Mouse (Mus musculus): ENCODE results near the gene Kbtbd12. TPM values are rescaled to one million over a fixed set of nuclear protein-coding genes. Genes with fewer than 3 reads are reported as not detected.

The Kbtbd12 gene
- polyA plus RNA-seq, 1 experiment = 0.15 TPM

DNA sequence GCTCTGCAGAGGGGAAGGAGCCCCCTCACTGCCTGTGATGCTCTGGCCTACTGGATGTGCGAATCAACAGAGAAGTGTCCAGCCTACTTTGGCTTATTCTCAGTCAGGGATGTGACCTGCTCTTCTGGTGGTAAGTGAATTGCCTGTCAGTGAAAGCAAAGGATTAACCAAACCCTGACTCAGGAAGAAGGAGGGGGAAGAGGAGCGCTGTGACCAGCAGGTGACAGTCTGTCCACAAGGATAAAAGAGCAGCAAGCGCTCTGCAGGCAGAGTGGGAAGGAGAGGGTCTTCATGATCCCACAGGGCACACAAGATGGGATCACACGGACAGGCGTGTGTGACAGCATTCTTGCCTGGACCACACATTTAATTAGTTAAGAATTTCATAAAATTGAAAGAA lies 78.1 kb downstream of the Kbtbd12 start:
- WGBS = 45% methylated on average over 5 of the region's 5 CpGs
- no peak for DNase-seq (ENCODE audit: low read depth, low spot score)

DNA sequence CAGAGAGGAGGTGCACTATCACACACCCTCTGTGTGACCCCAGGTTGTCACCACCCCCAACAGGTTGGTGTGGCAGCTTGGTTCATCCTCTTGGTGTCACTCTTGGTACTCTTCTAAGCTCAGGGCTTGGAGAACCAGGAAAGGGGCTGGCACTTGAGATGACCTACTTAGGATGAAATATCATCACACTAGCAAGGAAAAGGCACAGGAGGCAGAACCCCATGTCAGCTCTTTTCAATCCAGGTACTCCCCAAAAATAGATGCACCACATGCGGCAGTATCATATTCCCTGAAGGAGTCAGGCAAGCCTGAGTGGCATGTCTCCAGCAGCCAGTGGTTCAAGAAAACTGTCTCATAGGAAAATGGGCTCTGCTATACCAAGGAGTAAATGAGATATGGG lies 79.7 kb downstream of the Kbtbd12 start:
- no peak for DNase-seq (ENCODE audit: low read depth, low spot score)
- 65% methylated on average over 1 of the region's 1 CpGs for WGBS

DNA sequence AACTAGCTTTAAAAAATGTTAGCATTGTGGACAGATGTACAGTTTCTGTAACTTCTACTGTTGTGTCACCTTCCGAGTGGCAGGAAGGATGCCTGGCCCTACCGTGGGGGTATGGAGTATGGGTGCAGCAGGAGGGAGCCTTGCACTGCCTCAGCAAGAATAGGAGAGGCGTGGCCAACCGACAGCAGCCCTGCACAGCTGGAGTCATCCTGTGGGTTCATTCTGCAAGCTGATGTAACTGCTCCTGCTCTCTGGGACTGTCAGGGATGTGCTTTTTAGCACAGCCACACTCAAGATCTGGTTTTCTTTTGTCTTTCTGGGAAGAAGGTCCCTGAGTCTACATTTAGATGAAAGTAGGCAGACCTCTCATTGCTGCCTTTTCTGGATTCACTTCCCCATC lies 80.2 kb downstream of the Kbtbd12 start:
- WGBS = 16% methylated on average over 4 of the region's 4 CpGs
- DNase-seq (ENCODE audit: low read depth, low spot score) = no peak

DNA sequence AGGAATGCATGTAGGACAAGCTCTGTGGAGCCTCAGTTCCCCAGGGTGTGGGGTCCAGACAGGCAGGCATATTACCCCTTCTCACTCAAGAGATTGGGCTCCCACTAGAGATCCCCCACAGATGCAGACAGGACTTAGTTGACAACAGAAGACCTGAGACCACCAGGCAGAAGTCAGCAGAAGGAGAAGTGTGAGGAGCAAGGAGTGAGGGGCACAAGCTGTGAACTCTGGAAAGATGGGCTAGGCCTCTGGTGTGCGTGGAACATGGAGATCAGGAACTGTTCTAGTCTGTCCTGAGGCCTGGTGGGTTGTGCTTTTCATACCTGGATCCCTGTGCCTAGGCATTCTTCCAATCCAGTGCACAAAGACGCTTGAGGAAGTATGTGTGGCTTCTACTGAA lies 87.8 kb downstream of the Kbtbd12 start:
- 81% methylated on average over 2 of the region's 2 CpGs for WGBS
- DNase-seq (ENCODE audit: low read depth, low spot score) = no peak

DNA sequence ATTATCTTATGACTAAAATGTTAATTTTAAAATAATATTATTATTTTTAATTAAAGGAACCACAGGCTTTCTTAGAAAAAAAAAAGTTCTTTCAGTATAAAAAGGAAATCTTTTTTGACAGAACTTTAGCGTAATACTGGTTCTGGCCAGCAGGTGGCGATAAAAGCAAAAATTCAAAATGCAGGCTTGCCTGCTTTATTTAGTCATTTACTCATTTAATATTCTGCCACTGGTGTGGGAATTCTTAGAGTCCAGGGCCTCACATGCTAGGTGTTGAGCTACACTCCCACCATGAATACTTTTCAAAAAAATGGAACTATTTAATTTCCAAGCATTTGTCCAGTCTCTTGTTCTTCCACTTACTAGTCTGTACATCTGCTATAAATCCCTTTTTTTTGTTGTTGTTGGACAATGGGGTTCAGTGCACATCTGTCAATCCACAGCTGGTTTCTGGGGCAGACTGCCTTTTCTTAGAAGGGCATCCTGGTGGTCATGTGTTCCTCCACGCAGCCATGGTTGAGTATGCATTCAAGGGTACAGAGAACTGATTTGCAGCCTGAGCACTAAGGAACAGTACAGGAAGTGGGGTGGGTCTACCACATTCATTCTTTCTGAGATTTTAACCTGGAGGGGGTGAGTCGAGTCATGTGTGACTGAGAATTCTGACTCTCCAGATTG lies 88.5 kb downstream of the Kbtbd12 start:
- DNase-seq (ENCODE audit: low read depth, low spot score) = no peak
- 28% methylated on average over 4 of the region's 4 CpGs for WGBS

DNA sequence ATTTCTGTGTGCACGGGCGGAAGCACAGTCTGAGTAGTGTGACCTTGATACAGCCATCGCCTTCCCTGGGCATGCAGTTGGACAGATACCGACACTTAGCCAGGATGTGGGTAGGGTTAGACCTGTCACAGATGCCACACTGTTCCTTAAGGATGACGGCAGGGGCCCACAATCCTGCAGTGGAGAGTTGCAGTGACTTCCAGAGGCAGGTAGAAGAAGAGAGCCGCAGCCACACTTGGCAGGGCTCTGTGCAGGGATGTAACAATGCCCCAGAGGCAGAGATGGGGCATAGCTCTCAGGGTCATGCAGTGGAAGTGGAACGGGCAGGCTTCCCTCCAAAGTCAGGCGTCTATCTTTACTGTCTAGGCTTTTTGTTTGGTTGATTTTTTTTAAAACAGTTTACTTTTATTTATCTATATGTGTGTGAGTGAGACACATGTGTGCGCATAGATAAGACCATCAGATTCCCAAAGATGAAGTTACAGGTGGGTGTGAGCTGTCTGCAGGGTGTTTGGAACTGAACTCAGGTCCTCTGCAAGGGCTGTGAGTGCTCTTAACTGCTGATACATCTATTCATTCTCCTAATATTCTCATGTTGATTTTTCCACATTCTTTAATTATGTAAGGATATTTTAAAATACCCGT lies 89.2 kb downstream of the Kbtbd12 start:
- WGBS = 71% methylated on average over 10 of the region's 10 CpGs
- no peak for DNase-seq (ENCODE audit: low read depth, low spot score)

DNA sequence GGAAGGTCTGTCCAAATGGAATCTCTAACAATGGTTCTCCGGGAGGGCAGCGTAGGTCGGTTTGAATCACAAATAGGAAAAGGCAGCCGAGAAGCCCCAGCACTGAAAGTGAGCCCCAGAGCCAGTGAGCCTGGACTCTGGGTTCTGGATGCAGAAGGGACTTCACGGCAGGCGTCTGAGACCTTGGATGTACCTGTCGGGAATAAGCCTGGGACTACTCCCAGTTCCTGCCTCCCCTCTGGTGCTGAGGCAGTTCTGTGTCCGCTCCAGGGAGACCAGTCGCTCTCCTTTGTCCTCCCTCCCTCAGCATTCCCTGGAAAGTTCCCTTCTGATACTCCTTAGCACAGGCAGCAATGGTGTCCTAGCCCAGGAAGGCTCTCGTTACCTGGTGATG lies 92.4 kb downstream of the Kbtbd12 start:
- no peak for DNase-seq (ENCODE audit: low read depth, low spot score)
- 35% methylated on average over 10 of the region's 10 CpGs for WGBS

DNA sequence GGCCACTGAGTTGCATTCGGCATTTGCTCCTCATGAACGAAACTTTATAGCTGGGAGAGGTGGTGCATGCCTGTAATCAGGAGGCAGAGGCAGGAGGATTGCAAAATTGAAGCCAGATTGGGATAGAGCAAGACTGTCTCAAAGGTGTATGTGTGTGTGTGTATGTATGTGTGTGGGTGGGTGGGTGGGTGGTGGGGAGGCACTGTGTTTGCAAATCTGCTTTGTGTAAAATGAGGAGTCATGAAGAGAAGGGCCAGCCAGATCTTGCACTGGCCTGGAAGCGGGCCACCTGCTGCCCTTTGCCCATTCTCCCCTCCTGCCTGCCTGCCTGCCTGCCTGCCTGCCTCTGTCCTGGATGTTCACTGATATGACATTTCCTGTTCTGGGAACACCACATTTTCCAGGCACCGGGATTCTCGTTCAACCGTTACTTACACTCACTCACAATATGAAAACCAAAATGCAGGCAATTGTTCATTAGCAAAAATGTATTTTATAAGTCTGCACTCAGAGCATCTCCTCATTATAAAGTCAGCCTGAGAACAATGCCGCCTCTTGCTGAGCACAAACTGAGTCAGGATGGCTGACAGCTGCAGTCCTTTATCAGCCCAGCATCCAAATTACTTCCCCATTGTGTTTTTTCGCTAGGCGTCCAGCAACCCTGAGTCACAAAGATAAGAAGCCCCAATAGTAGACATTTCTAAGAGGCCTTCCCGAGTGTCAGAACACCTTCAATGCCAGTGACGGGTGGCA lies 92.9 kb downstream of the Kbtbd12 start:
- 40% methylated on average over 11 of the region's 11 CpGs for WGBS
- DNase-seq (ENCODE audit: low read depth, low spot score) = no peak

DNA sequence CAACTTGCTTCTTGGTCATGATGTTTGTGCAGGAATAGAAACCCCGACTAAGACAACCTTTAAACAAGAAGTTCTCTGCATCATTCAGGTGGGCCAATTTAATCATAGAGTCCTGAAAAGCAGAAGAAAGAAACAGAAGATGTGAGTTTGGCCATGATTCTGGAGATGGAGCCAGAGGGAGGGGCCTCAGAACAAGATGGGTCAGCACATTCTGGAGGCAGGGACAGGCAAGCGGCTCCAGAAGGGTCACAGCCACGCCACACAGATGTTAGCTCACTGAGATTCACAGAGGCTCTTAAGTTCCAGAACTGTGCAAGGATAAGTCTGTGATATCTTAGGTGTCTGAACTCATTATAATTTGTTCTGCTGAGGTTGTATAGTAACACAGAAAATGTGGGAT lies 93.5 kb downstream of the Kbtbd12 start:
- 68% methylated on average over 3 of the region's 3 CpGs for WGBS
- DNase-seq (ENCODE audit: low read depth, low spot score) = no peak

DNA sequence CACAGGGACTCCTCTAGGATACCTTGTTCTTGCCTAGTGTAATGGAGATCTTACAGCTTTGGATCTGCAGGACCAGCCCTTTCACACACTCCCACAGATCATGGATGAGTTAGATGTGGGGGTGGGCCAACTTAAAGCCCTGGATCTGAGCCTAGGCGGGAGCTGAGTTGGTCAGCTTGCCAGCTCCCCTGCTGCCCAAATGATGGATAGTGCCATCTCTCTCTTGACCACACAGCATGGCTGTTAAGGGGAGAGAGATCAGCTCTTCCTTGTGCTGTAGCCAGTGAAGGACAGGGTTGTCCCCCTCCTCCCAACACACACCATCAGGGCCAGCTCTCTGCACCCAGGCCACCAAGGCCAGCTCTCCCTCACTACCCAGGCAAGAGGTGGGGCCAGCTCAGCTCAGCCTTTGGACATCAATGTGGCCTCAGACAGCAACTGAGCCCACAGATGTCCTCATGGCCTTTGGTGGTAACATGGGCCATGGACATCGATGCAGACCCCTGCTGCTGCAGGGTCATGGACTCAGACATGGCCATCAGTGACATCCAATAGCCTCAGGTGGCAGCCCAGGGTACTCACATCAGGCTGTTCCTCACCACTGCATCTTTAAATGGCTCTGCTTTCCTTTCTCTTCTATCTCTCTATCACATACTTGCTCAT lies 97.5 kb downstream of the Kbtbd12 start:
- 82% methylated on average over 2 of the region's 2 CpGs for WGBS

DNA sequence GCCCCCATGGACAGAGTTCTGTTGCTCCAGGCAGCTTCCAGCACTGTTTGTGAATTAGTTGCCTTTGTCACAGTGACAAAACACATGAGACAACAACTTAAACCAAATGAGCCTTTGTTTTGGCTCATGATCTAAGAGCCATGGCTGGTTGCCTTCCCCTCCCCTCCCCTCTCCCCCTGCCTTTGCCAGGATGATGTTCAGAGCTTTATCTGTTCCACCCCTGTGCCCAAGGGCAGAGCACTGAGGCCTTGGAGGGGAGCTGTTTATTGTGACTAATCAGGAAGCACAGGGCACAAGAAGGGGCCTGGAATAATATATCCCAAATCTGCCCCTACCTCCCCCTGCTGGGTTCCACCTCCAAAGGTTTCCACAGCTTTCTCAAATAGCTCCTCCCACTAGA lies 107.4 kb downstream of the Kbtbd12 start:
- DNase-seq (ENCODE audit: low read depth, low spot score) = no peak

More for the DNA sequence above, 97.5 kb downstream of the Kbtbd12 start:
- DNase-seq (ENCODE audit: low read depth, low spot score) = no peak

DNA sequence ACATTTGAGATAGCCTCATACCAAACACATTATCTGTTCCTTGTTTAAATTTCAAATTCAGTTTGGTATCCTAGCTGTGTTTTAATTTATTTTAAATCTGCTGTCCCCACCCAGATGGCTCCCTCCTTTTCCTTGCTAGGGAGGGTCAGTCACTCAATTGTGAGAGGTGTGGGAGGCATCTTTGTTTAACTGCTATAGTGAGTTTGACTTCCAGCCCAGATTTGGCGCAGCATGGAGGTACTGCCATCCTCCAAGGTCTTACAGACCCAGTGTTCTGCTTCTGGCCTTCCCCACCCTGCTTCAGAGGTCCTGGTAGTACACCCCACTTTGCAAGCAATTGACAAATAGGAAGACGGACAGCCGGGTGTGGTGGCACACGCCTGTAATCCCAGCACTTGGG lies 113.7 kb downstream of the Kbtbd12 start:
- no peak for DNase-seq (ENCODE audit: low read depth, low spot score)
- WGBS = 88% methylated on average over 4 of the region's 4 CpGs

DNA sequence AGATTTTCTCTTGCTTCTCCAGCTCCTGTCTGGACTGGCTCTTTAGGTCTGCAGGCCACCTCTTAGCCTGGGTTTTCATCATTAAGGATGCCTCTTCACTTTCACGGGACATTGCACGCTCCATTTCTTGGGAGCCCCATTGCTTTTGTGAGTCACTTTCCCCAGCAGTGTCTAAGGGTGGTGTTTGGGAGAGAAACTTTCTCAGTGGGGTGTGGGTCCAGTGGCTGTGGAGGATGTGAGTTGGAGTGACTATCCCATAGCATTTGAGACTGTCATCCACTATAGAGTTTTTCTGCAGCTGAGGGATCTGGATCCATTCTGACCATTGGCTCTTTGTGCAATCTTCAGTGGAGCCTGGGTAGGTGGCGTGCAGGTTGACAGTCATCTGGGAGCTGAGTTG lies 114.3 kb downstream of the Kbtbd12 start:
- 89% methylated on average over 3 of the region's 3 CpGs for WGBS

DNA sequence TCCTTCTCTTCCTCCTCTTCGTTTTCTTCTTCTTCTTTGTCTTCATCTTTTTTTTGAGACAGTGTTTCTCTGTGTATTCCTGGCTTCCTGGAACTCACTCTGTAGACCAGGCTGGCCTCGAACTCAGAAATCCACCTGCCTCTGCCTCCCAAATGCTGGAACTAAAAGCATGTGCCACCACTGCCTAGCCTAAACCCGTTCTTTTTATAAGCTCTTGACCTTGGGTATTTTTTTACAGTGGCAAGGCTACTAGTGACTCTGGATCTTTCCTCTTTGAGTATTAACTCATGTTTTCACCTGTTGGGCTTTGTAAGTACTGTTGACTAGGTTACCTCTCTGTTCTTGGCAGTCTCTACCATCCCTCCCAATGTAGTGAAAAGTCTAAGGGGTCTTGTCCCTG lies 114.7 kb downstream of the Kbtbd12 start:
- WGBS = 54% methylated on average over 3 of the region's 3 CpGs
- DNase-seq (ENCODE audit: low read depth, low spot score) = no peak

More for the DNA sequence above, 114.3 kb downstream of the Kbtbd12 start:
- DNase-seq (ENCODE audit: low read depth, low spot score) = no peak

DNA sequence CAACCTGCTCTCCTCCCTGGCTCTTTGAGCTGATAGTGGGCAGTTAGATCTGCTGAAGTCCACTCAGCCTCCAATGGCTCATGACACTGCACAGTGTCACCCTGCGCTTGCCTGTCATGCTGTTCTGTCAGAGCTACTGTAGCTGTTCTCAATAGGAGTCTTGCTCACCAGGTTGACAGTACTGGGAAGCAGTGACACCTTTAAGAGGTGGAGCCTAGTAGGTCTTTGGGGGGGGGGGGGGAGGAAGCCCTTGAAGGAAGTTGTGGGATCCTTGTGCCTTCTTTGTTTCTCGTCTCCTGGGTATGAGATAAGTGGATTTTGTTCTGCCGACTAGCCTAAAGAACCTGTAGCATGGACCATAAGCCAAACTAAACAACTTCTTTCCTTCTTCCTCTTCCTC lies 115.1 kb downstream of the Kbtbd12 start:
- no peak for DNase-seq (ENCODE audit: low read depth, low spot score)
- WGBS = 36% methylated on average over 3 of the region's 3 CpGs

DNA sequence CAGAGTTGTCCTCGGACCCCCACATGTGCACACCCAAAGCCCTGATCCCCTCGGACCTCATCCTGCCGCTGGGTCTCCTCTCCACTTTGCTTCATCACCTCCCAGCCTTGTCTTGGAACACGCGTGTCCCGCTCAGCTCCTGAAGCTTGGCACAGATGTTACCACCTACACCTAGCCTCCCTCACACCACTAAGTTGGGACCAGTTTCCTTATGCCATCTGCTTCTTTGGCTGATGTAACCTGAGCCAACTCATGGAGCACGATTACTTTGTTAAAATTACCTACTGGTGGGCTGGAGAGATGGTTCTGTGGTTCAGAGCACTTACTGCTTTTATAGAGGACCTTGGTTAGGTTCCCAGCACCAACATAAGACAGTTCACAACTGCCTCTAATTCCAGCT lies 115.9 kb downstream of the Kbtbd12 start:
- no peak for DNase-seq (ENCODE audit: low read depth, low spot score)
- 86% methylated on average over 7 of the region's 7 CpGs for WGBS

DNA sequence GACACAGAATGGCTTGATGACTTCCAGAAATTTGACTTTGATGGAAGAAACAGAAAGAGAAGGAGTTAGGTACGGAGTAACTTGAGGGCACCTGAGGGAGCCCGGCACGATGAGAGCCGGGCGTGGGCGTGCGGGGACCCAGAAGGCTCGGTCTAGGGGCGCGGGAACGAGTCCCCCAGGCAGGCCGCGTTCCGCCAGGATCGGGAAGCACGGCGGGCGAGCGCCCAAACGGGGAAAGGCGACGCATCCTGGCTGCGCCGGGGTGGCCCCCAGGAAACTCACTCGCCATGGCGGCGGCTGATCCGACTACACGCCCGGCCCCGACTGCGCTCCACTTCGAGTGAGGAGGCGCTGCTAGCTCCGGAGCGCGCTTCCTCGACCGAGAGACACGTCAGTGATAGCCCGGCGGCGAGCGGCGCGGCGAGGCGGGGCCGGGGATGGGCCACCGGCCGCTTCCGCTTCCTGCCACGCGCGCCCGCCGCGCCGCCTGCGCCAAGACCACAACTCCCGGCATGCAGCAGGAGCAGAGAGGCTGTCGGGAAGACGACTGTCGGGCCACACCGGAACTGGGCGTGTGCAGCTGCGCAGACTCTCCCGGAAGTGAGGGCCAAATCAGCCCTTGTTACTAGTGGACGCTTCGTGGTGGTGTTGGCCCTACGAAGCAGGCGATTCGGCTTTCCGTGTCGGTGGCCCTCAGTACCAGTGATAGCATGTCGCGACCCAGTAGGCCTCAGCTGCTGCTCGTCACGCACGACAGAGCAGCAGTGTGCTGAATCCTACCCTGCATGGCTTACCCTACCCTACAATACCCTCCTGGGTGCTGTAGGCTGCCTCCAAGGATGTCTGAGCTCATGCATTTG lies 119.1 kb downstream of the Kbtbd12 start, which contains the start of gene Sec61a1:
Gene Sec61a1 (minus strand): TSS at position 502 of the 860 bp plus-strand sequence.
- WGBS = under 1% methylated on average over 80 of the region's 80 CpGs
- DNase-seq (ENCODE audit: low read depth, low spot score) = peak; percentile 72

DNA sequence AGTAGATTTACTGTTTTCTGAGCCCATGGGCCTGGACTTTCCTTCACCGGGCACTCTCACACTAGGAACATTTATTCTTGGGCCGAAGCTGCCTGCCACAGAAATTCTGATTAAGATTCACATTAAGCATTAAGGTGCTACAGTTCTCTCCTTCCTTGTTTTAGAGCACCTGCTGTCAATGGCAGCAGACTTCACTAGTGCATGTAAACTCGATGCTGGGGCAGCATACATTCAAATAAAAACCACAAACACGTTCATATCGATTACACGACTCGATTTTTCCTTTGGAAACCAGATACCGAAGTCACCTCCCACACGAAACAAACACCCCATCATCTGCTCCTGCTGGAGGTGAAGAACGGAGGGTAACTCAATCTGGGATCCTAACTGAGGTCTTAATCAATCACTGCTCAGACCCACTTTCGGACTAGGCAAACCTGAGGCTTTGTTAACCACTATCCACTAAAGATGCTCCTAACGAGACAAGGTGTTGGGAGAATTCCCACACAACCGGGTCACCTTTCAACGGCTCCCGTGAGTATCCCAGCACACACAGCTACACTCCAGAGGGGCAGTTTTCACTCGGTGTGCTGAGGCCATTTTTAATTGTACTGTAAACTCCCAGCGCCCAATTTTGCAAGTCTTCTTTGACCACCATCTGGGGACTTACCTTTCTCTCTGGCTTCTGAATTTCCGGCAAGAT lies 119.9 kb downstream of the Kbtbd12 start:
- DNase-seq (ENCODE audit: low read depth, low spot score) = no peak
- WGBS = 3% methylated on average over 18 of the region's 18 CpGs

DNA sequence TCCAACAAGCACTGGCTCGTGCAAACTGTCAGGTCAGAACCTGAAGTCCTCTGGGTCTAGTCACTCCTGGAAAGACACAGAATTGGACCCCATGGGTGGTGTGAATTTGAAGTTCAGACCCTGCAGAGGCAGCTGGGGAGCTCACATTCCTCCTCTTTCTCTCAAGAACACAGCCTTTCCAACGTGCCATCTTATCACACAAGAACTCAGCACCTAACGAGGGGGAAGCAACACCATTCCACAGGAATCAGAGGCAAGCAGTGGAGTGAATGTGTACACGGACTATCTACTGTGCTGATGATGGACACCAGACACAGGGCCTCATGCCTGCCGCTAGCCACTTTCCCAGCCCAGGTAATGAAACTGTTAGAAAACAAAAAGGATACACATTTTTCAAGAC lies 121.1 kb downstream of the Kbtbd12 start:
- WGBS = 60% methylated on average over 5 of the region's 5 CpGs
- no peak for DNase-seq (ENCODE audit: low read depth, low spot score)

Data from large intestine, adult 2 months (tissue).